Mouse (Mus musculus) right cerebral cortex, postnatal 25 days (tissue): Measurements from ENCODE around the gene Ascl3.

Experiments used
- DNase-seq: peaks from one replicate; pipeline ENCODE4 v3.0.0; 2022

Ascl3 gene

GRCm38 (mm10) chr7:109708961-109709382 is 22.6 kb downstream of the Ascl3 start:
- no peak for DNase-seq

GRCm38 (mm10) chr7:109707023-109707785 is 24.3 kb downstream of the Ascl3 start:
- DNase-seq, result peak; percentile 23

GRCm38 (mm10) chr7:109704461-109704860 is 27.1 kb downstream of the Ascl3 start:
- DNase-seq, result no peak

GRCm38 (mm10) chr7:109704016-109704377 is 27.5 kb downstream of the Ascl3 start:
- DNase-seq, result no peak

GRCm38 (mm10) chr7:109703190-109704015 is 28.1 kb downstream of the Ascl3 start, which contains the start of the genes St5 and Akip1:
TSS of gene St5 (minus strand) at chr7:109703605.
TSS of gene Akip1 (plus strand) at chr7:109703690.
- peak; percentile 91 for DNase-seq

GRCm38 (mm10) chr7:109702721-109703120 is 28.8 kb downstream of the Ascl3 start:
- no peak for DNase-seq

GRCm38 (mm10) chr7:109700213-109700612 is 31.3 kb downstream of the Ascl3 start:
- no peak for DNase-seq

- DNase-seq, result no peak
Measured at GRCm38 (mm10) chr7:109695339-109695726, 36.2 kb downstream of the Ascl3 start.

GRCm38 (mm10) chr7:109694576-109695338 is 36.8 kb downstream of the Ascl3 start:
- no peak for DNase-seq

- DNase-seq, result no peak
Measured at GRCm38 (mm10) chr7:109690961-109691360, 40.6 kb downstream of the Ascl3 start.

GRCm38 (mm10) chr7:109690101-109690500 is 41.4 kb downstream of the Ascl3 start:
- DNase-seq, result no peak

GRCm38 (mm10) chr7:109686585-109687128 is 44.9 kb downstream of the Ascl3 start:
- DNase-seq, result no peak

- DNase-seq, result no peak
Measured at GRCm38 (mm10) chr7:109680879-109681278, 50.6 kb downstream of the Ascl3 start.

GRCm38 (mm10) chr7:109680284-109680683 is 51.2 kb downstream of the Ascl3 start:
- no peak for DNase-seq
